Mouse (Mus musculus) midbrain, embryonic 10.5 days (tissue): ENCODE data around the gene Trim10. TPM values are rescaled to one million over a fixed set of nuclear protein-coding genes. Genes with fewer than 3 reads are reported as not detected.

ENCODE experiments used
- DNase-seq: peaks from one replicate; pipeline ENCODE4 v3.0.0-alpha.2; 2017; ENCODE audit warnings: low spot score
- H3K27ac ChIP-seq: fragments of 300-500 bp; sonication (generic); replicated peaks from 2 replicates; pipeline ENCODE4 v1.5.1; 2016; ENCODE audit warnings: mild to moderate bottlenecking
- H3K27me3 ChIP-seq: fragments of 300-500 bp; sonication (generic); 2 replicates; pipeline ENCODE4 v1.6.1; 2016; ENCODE audit warnings: low read depth, mild to moderate bottlenecking; ENCODE audit not compliant: poor library complexity, severe bottlenecking
- H3K36me3 ChIP-seq: fragments of 300-500 bp; sonication (generic); 2 replicates; pipeline ENCODE4 v1.6.1; 2016; ENCODE audit warnings: mild to moderate bottlenecking, moderate library complexity
- H3K4me1 ChIP-seq: fragments of 300-500 bp; sonication (generic); 2 replicates; pipeline ENCODE4 v1.6.1; 2016
- H3K4me3 ChIP-seq: fragments of 300-500 bp; sonication (generic); 2 replicates; pipeline ENCODE4 v1.5.1; 2016; ENCODE audit warnings: mild to moderate bottlenecking, moderate library complexity
- H3K9me3 ChIP-seq: fragments of 300-500 bp; sonication (generic); replicated peaks from 2 replicates; pipeline ENCODE4 v1.6.1; 2016; ENCODE audit warnings: mild to moderate bottlenecking
- WGBS: fragments of 180-500 bp; shearing (Covaris S2); methylation state at CpG from one replicate; pipeline ENCODE4 v1.1.7; 2016; 5-methylcytosine and 5-hydroxymethylcytosine counted together
- polyA plus RNA-seq: library from polyadenylated mRNA; unstranded; fragments of >200 nt; fragmentation: Nextera tagmentation; extraction: Ambion mirVana; gene quantifications from 2 replicates; pipeline ENCODE4 v1.2.1, GENCODE M21; 2016

Trim10 gene
- polyA plus RNA-seq, 1 experiment from 2014 or later = 7.4 TPM

DNA sequence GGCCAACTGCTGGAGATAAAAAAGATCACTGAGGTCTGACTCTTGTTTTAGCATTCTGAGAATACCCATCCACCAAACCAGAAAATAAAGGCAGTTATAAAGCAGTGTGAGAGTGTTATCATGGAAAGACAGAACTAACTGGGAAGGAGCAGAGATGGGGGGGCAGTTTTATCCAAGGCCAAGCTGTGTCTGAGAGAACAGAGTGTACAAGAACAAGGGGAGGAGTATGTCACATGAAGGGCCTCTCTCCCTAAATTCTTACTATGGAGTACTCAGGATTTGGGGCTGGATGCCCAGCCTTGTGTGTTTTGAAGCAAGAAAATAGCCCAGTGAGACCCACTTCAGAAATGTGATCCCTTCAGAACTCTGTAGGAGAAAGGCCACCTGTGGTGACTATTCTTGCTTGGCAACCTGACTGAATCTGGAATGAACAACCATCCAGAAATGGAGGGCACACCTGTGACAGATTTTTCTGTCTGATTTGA lies 28.4 kb upstream of the Trim10 start:
- no peak overlapping the region for H3K27ac ChIP-seq

DNA sequence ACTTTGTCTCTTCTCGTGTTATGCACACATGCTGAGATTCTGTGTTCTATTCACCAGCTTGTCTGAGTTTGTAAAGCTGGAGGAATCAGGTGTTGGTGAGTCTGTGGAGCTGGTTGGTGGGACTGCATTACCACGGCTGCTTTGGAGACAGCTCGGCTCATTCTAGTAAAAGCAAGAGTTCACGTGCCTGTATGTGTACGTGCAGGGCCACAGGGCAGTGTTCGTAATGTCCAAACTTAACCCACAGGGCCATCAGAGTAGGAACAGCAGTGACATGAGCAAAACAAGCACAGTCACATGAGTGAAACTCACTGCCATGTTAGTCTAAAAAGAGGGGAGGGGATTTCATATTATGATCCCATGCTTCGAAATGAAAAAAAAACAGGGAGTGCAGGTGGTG lies 25.7 kb upstream of the Trim10 start:
- Histone ChIP-seq H3K27me3 (no peaks in the 10 kb centered on the region), H3K27ac (no peak overlapping the region), H3K4me1 (no peaks in the 10 kb centered on the region), H3K4me3 (no peak overlapping the region), H3K36me3 (0 out of 2 replicates have a peak, but pooled peaks cover 13% of the 10 kb centered on the region), H3K9me3 (no peaks in the 10 kb centered on the region)
- no peak for DNase-seq
- 78% methylated on average over 7 of the region's 7 CpGs for WGBS

More for the DNA sequence above, 28.4 kb upstream of the Trim10 start:
- peaks cover 14% of the 10 kb centered on the region for H3K4me1 ChIP-seq
- no peak overlapping the region for H3K4me3 ChIP-seq
- no peaks in the 10 kb centered on the region for H3K9me3 ChIP-seq
- H3K36me3 ChIP-seq = 0 out of 2 replicates have a peak, but pooled peaks cover 4% of the 10 kb centered on the region
- no peak for DNase-seq
- H3K27me3 ChIP-seq = no peaks in the 10 kb centered on the region

DNA sequence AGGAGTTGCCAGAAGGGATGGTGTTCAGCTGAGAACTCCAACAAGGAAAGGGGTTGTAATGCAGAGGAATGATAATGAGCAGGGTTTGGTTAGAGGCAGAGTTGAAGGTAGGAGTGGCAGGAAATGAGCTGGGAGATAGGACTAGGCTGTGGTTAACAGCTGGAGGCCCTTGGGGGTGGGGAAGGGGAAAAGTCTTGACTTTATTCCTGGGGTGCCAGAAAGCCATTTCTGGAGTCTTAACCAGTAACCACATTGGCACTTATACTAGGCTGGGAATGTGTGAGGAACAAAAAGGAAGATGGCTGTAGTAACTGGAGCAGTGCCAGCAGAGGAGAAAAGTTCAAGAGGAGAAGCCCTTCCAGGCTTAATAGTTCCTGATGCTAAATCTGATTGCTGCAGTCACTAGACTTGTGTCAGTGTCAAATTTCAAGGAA lies 25.1 kb upstream of the Trim10 start:
- Histone ChIP-seq H3K4me1 (no peaks in the 10 kb centered on the region), H3K4me3 (no peak overlapping the region), H3K36me3 (0 out of 2 replicates have a peak, but pooled peaks cover 13% of the 10 kb centered on the region), H3K27ac (no peak overlapping the region), H3K27me3 (no peaks in the 10 kb centered on the region), H3K9me3 (no peaks in the 10 kb centered on the region)
- DNase-seq = no peak

DNA sequence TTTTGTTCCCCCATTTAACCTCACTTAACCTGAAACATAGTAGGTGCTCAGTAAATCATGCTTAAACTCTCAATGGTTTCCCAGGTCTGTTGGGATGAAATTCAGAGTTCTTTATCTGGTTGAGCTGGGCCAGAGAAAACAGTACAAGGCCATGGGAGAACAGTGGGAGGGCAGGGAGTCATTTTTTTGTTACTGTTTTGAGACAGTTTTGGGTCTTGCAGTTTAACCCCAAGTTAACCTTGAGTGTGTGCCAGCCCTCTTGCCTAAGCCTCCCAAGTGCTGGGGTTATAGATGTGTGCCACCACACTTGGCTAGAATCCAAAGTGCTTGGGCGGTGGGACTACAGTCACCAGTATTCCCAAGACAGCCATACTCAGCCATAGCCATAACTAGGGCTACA lies 24.6 kb upstream of the Trim10 start:
- whole genome bisulfite sequencing = 93% methylated on average over 1 of the region's 1 CpGs
- no peaks in the 10 kb centered on the region for H3K4me1 ChIP-seq
- H3K4me3 ChIP-seq = no peak overlapping the region
- no peak overlapping the region for H3K27ac ChIP-seq
- 0 out of 2 replicates have a peak, but pooled peaks cover 13% of the 10 kb centered on the region for H3K36me3 ChIP-seq
- no peaks in the 10 kb centered on the region for H3K9me3 ChIP-seq
- H3K27me3 ChIP-seq = no peaks in the 10 kb centered on the region
- no peak for DNase-seq

DNA sequence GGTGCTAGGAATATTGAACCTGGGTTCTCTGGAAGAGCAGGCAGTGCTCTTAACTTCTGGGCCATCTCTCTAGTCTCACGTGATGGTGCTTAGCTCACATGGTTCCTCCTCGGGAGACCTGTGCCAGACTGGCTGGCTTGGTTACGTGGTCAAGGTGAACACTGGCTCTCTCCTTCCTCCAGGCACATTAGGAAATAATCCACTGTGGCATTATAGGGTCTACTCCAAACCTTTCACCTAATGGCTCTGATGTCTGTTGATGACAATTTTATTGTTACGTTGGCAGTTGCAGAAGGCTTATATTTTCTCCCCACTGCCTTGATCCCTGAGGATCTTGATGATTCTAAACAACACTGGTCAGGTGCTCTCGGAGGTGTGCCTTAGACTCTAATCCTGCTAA lies 20.5 kb upstream of the Trim10 start:
- Histone ChIP-seq H3K36me3 (peaks cover 47% of the 10 kb centered on the region), H3K27ac (no peak overlapping the region), H3K27me3 (no peaks in the 10 kb centered on the region), H3K4me3 (no peak overlapping the region), H3K9me3 (no peaks in the 10 kb centered on the region), H3K4me1 (no peaks in the 10 kb centered on the region)
- 87% methylated on average over 5 of the region's 5 CpGs for WGBS
- DNase-seq = no peak

DNA sequence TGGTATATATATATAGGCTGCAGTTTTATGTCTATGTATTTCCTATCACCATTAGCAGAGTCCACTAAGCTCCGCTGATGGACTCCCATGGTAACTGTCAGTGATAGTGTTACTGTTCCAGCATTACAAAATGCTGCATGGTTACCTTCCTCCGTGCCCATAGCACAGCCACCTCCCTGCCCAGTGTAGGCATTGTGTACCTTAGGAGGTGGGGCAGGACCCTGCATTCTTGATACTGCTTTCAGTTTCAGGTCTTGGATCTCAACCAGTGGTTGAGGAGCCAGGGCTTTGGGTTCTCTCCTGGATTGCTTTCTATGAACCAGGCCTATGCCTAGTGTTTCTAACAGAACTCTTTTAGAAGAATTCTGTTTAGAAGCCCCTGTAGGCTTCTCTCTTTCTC lies 19.4 kb upstream of the Trim10 start:
- Histone ChIP-seq H3K27ac (no peak overlapping the region), H3K4me3 (no peak overlapping the region), H3K27me3 (no peaks in the 10 kb centered on the region), H3K36me3 (peaks cover 58% of the 10 kb centered on the region), H3K4me1 (no peaks in the 10 kb centered on the region), H3K9me3 (no peaks in the 10 kb centered on the region)
- no peak for DNase-seq
- 97% methylated on average over 2 of the region's 2 CpGs for WGBS

GRCm38 (mm10) chr17:36851200-36851599 lies 18.2 kb upstream of the Trim10 start:
- Histone ChIP-seq H3K27me3 (no peaks in the 10 kb centered on the region), H3K36me3 (peaks cover 69% of the 10 kb centered on the region), H3K4me3 (no peak overlapping the region), H3K4me1 (no peaks in the 10 kb centered on the region), H3K9me3 (no peaks in the 10 kb centered on the region), H3K27ac (no peak overlapping the region)
- no peak for DNase-seq
- 93% methylated on average over 5 of the region's 5 CpGs for WGBS

DNA sequence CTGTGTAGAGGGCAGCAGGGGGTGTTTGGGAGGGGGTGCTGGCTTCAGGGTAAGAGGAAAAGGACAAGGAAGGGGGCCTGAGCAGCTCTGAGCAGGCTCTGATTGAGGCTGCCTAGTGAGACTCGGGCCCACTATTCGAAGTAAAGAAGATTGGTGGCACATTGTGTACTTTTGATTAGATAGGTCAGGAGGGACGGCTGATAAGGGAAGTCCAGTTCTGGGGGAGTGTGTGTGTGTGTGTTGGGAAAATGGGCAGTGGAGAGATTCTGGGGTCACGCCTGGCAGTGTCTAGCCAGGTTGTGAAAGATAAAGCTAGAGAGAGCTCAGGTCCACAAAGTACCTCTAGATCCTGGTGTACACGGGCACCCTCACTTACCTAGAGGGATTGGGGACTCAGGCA lies 17.7 kb upstream of the Trim10 start:
- no peak overlapping the region for H3K27ac ChIP-seq
- H3K36me3 ChIP-seq = peaks cover 69% of the 10 kb centered on the region
- DNase-seq = no peak
- no peak overlapping the region for H3K4me3 ChIP-seq
- WGBS = 85% methylated on average over 5 of the region's 5 CpGs
- H3K27me3 ChIP-seq = no peaks in the 10 kb centered on the region
- no peaks in the 10 kb centered on the region for H3K9me3 ChIP-seq
- H3K4me1 ChIP-seq = no peaks in the 10 kb centered on the region

- WGBS = 94% methylated on average over 3 of the region's 3 CpGs
- Histone ChIP-seq H3K4me3 (no peak overlapping the region), H3K4me1 (no peaks in the 10 kb centered on the region), H3K27me3 (no peaks in the 10 kb centered on the region), H3K9me3 (no peaks in the 10 kb centered on the region), H3K36me3 (peaks cover 96% of the 10 kb centered on the region), H3K27ac (no peak overlapping the region)
- DNase-seq = no peak
Measured at GRCm38 (mm10) chr17:36855484-36855883, 13.9 kb upstream of the Trim10 start.

DNA sequence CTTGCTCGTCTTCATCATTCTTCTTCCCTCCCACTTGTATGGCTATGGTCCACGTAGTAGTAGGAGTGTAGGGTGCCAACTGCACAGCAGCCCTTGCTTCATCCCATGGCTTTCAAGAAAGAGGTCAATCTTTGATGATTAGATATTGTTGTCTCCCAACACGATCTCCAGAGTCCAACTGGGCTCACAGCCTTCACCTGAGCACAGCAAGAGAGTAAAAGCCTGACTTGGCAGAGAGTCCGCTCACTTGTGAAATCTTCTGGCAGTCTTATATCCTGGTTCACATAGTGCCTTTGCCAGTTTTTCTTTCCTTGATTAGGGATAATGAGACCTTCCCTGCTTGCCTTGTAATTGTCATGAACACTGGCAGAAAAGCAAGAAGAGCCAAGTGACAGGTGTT lies 13.1 kb upstream of the Trim10 start:
- 93% methylated on average over 4 of the region's 4 CpGs for WGBS

DNA sequence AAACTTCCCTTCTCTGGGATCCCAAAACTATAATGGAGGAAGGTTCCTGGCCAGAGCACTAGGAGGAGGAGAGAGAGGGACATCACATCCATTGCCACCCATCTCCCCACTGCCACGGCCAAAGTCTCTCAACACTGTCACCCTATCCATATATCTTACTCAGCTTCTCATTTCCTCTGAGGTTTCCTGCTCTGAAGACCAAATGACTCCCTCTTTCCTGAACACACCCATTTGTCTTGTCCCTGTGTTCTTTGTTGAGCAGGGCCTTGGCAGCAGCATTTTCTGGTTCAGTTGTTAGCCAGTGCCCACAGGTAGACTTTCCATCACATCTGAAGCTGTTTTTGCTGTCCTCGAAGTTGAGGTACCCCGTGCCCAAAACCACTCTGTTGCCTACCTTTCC lies 11.2 kb upstream of the Trim10 start:
- Histone ChIP-seq H3K4me3 (no peak overlapping the region), H3K36me3 (peaks cover 69% of the 10 kb centered on the region), H3K27me3 (no peaks in the 10 kb centered on the region), H3K4me1 (no peaks in the 10 kb centered on the region), H3K27ac (no peak overlapping the region), H3K9me3 (no peaks in the 10 kb centered on the region)
- DNase-seq = no peak
- 89% methylated on average over 3 of the region's 3 CpGs for WGBS

More for the DNA sequence above, 13.1 kb upstream of the Trim10 start:
- DNase-seq = no peak
- Histone ChIP-seq H3K36me3 (peaks cover 89% of the 10 kb centered on the region), H3K4me3 (no peak overlapping the region), H3K27me3 (no peaks in the 10 kb centered on the region), H3K27ac (no peak overlapping the region), H3K9me3 (no peaks in the 10 kb centered on the region), H3K4me1 (no peaks in the 10 kb centered on the region)

DNA sequence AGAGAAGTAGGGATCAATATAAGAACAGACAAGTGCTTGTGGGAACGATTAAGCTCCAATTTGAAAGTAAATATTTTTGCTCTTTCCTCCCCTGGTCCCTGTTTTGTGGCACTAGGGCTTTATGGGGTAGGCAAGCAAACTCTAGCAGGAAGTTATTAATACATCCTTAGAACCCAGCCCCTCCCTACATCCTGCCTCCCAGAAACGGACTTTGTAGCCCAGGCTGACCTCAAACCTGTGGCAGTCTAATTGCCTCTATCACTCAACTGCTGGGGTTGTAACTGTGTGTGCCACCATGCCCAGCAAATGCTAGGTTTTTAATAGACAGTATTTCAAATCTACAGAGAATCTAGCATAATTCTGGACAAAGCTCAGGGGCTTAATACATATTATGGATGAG lies 7.7 kb upstream of the Trim10 start:
- Histone ChIP-seq H3K4me1 (peaks cover 4% of the 10 kb centered on the region), H3K9me3 (no peaks in the 10 kb centered on the region), H3K27ac (no peak overlapping the region), H3K36me3 (peaks cover 34% of the 10 kb centered on the region), H3K27me3 (peaks cover 9% of the 10 kb centered on the region), H3K4me3 (no peak overlapping the region)
- no peak for DNase-seq
- WGBS = 64% methylated on average over 2 of the region's 2 CpGs

GRCm38 (mm10) chr17:36866719-36867527 lies 2.5 kb upstream of the Trim10 start, which contains the start of gene Trim15:
TSS of gene Trim15 (minus strand) at chr17:36867210.
- WGBS = 13% methylated on average over 29 of the region's 29 CpGs
- Histone ChIP-seq H3K27ac (0 out of 2 replicates have a peak within 1 kb of the TSS, but pooled peaks have one; percentile 23), H3K36me3 (no peaks in the 10 kb centered on the region), H3K27me3 (peaks cover 21% of the 10 kb centered on the region), H3K4me1 (peaks cover 11% of the 10 kb centered on the region), H3K4me3 (peak within 1 kb of the TSS; percentile 46), H3K9me3 (no peaks in the 10 kb centered on the region)
- DNase-seq = no peak
